Mouse (Mus musculus) midbrain, embryonic 13.5 days (tissue): Measurements from ENCODE around the gene Tcl1b3. TPM values are rescaled to one million over a fixed set of nuclear protein-coding genes. Genes with fewer than 3 reads are reported as not detected.
"Not testable (repeated sequence)": the region's sequence is repeated elsewhere in the genome, so short reads cannot be mapped to it uniquely, and the experiment has no call there.

Experiments used
- ATAC-seq: fragments of 200-750 bp; cut with Nextera tagmentation; 2 replicates; pipeline ENCODE4 v1.8.0; 2017; ENCODE audit warnings: mild to moderate bottlenecking, moderate TSS enrichment, moderate library complexity
- H3K27ac ChIP-seq: fragments of 300-500 bp; sonication (generic); 2 replicates; pipeline ENCODE4 v1.5.1; 2015; ENCODE audit warnings: inconsistent platforms, mild to moderate bottlenecking, moderate library complexity
- H3K27me3 ChIP-seq: fragments of 300-500 bp; sonication (generic); 2 replicates; pipeline ENCODE4 v1.6.1; 2015; ENCODE audit warnings: mild to moderate bottlenecking, inconsistent platforms
- H3K36me3 ChIP-seq: fragments of 300-500 bp; sonication (generic); 2 replicates; pipeline ENCODE4 v1.6.1; 2015; ENCODE audit warnings: mild to moderate bottlenecking, inconsistent platforms
- H3K4me1 ChIP-seq: fragments of 300-500 bp; sonication (generic); replicated peaks from 2 replicates; pipeline ENCODE4 v1.6.1; 2015; ENCODE audit warnings: inconsistent platforms
- H3K4me2 ChIP-seq: fragments of 300-500 bp; sonication (generic); replicated peaks from 2 replicates; pipeline ENCODE4 v1.6.1; 2015; ENCODE audit warnings: moderate library complexity, mild to moderate bottlenecking, inconsistent platforms
- H3K4me3 ChIP-seq: fragments of 300-500 bp; sonication (generic); replicated peaks from 2 replicates; pipeline ENCODE4 v1.5.1; 2015; ENCODE audit warnings: mild to moderate bottlenecking, inconsistent platforms
- H3K9ac ChIP-seq: fragments of 300-500 bp; sonication (generic); replicated peaks from 2 replicates; pipeline ENCODE4 v1.6.1; 2015; ENCODE audit warnings: mild to moderate bottlenecking, inconsistent platforms
- H3K9me3 ChIP-seq: fragments of 300-500 bp; sonication (generic); 2 replicates; pipeline ENCODE4 v1.6.1; 2016; ENCODE audit warnings: mild to moderate bottlenecking, inconsistent platforms
- WGBS: fragments of 180-500 bp; shearing (Covaris S2); methylation state at CpG from one replicate; pipeline ENCODE4 v1.1.7; 2015; 5-methylcytosine and 5-hydroxymethylcytosine counted together
- polyA plus RNA-seq: library from polyadenylated mRNA; unstranded; fragments of >200 nt; fragmentation: Nextera tagmentation; extraction: Ambion mirVana; gene quantifications from 2 replicates; pipeline ENCODE4 v1.2.1, GENCODE M21; 2015

The Tcl1b3 gene
- polyA plus RNA-seq, result not detected in 2 replicates

DNA sequence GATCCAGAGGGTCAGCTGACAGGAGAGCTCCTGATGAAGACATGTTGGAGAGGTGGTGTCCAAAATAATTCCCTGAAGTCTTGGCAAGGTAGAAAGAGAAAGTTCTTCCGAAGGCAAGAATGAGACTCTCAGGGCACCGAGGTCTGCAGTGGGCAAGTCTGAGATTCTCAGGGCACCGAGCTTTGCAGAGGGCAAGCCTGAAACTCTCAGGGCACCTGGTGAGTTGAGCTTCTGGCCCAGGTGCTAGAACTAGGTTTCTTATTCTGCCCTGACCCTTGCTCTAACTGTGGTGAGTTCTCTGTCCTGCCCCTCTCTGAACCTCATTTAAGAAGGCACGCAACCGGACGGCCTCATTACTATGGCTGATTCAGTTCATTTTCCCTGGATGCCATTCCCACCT lies at the start of gene Tcl1b3:
Gene Tcl1b3 (plus strand): TSS at position 301 of the 400 bp plus-strand sequence.
- H3K27me3 ChIP-seq, H3K27ac ChIP-seq, H3K4me1 ChIP-seq, ATAC-seq, H3K9ac ChIP-seq, H3K4me2 ChIP-seq, H3K9me3 ChIP-seq, H3K4me3 ChIP-seq, H3K36me3 ChIP-seq: not testable (repeated sequence)
- WGBS, result 92% methylated on average over 6 of the region's 6 CpGs

DNA sequence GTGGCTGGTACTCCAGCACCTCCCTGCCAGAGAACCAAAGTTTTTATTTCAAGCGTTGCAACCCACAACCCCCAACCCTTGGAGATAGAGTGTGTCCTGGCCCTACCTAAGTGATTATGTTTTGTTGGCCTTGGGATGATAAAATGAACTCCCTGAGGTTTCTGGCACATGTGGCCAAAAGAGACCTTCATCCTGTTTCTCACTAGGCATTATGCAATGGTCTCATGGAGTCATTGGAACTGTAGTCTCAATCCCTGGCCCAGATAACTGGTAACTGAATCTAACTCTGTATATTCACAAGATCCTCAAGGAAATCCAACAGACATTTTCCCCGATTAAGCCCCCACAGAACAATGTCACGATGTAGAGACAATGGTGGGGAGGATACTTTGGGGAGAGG lies 47.7 kb upstream of the Tcl1b3 start:
- no peak overlapping the region for H3K9ac ChIP-seq
- WGBS, result 94% methylated on average over 3 of the region's 3 CpGs
- H3K4me3 ChIP-seq, result no peak overlapping the region
- H3K9me3 ChIP-seq, result peaks cover 3% of the 10 kb centered on the region; the same call in 1 of the 2 replicates
- no peak for ATAC-seq
- no peak overlapping the region for H3K27ac ChIP-seq
- no peak overlapping the region for H3K4me2 ChIP-seq
- H3K36me3 ChIP-seq, result no peaks in the 10 kb centered on the region
- no peaks in the 10 kb centered on the region for H3K4me1 ChIP-seq
- H3K27me3 ChIP-seq, result no peaks in the 10 kb centered on the region

DNA sequence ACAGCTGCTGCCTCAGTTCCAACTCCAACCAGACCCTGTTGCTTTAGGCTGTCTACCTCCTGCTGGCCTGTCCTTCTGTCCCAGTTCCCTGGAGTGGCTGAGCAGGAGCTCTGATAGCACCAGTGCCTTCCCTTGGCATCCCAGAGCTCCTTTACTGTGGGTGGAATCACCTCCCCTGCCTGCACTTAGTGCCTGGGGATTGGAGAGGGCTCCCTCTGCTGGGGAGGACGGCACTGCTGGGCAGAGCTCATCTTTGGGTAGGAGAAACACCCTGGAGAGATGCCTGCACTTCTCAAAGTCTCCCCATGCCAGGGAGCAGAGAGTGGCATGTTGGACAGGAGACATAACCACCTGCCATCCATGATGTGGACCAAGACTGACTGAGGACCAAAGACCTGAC lies 45.9 kb upstream of the Tcl1b3 start:
- H3K9ac ChIP-seq, H3K4me3 ChIP-seq, H3K4me2 ChIP-seq, H3K36me3 ChIP-seq, H3K4me1 ChIP-seq, H3K27me3 ChIP-seq, ATAC-seq, H3K27ac ChIP-seq, H3K9me3 ChIP-seq: not testable (repeated sequence)
- 47% methylated on average over 1 of the region's 1 CpGs for WGBS

DNA sequence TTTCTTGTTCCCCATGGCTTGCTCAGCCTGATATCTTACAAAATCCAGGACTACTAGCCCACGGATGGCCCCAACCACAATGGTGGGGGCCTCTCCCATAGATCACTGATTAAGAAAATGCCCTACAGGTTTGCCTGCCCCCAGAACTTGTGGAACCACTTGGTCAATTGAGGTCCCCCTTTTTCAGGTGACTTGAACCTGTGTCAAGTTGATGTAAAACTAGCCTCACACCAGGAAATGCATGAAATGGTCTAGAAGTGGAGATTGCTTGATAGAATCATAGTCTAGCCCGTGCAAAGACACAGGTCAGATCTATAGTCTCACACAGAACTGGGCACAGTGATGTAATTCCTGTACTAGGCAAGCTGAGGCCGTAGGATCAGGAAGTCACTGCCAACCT lies 45.1 kb upstream of the Tcl1b3 start, which contains the start of gene Tcl1b2:
Gene Tcl1b2 (plus strand): TSS at position 301 of the 400 bp plus-strand sequence.
- H3K27me3 ChIP-seq, result no peaks in the 10 kb centered on the region
- WGBS, result 80% methylated on average over 3 of the region's 3 CpGs
- peaks cover under 1% of the 10 kb centered on the region; the same call in 1 of the 2 replicates for H3K9me3 ChIP-seq

DNA sequence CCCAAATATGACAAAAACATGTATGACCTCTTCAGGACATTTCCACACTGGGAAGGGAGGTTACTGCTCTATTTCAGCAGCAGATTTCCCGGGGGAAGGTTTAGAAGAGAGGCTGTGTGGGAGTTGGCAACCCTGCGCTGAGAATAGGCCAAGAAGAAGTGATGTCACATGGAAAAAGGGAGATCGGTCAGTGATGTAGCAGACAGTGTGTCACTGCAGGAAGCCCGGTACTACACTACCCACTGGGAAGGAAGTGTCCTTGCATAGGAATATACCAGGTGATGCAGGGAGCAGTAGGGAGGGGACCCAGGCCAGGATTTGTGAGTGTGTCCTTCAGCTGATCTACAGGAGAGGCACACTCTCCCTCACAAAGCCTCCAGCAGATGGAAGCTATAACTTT lies 35.6 kb upstream of the Tcl1b3 start:
- not testable (repeated sequence) for ATAC-seq, H3K36me3 ChIP-seq, H3K9ac ChIP-seq, H3K27me3 ChIP-seq, H3K27ac ChIP-seq, H3K4me1 ChIP-seq, H3K9me3 ChIP-seq, H3K4me3 ChIP-seq, H3K4me2 ChIP-seq
- 89% methylated on average over 4 of the region's 4 CpGs for WGBS

More for the DNA sequence above, 45.1 kb upstream of the Tcl1b3 start, which contains the start of gene Tcl1b2:
- Histone ChIP-seq H3K4me3 (no peak within 1 kb of the TSS), H3K27ac (no peak within 1 kb of the TSS), H3K9ac (no peak within 1 kb of the TSS), H3K4me1 (no peaks in the 10 kb centered on the region), H3K36me3 (no peaks in the 10 kb centered on the region), H3K4me2 (no peak within 1 kb of the TSS)
- no peak for ATAC-seq

DNA sequence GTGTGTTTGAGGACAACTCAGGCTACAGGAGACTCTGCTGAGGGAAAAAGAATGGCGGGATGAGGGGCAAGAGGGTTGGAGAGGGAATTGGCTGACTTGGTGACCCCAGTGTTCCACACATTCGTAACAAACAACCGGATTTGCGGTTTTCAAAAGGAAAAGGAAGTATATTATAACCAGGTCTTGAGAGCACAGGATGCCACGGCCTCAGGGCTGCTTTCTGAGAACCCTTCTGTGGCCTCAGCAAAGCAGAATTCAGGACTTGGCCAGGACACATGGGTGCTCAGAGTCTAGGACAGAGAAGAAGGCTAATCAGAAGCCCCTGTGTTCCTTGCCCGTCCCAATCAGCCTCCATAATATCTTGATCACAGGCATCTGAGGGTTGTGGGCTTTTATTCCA lies 32.0 kb upstream of the Tcl1b3 start:
- ATAC-seq, result no peak
- Histone ChIP-seq H3K4me3 (no peak overlapping the region), H3K27ac (no peak overlapping the region), H3K27me3 (no peaks in the 10 kb centered on the region), H3K4me2 (no peak overlapping the region), H3K9me3 (no peaks in the 10 kb centered on the region), H3K9ac (no peak overlapping the region), H3K36me3 (no peaks in the 10 kb centered on the region), H3K4me1 (no peaks in the 10 kb centered on the region)
- 81% methylated on average over 6 of the region's 6 CpGs for WGBS

DNA sequence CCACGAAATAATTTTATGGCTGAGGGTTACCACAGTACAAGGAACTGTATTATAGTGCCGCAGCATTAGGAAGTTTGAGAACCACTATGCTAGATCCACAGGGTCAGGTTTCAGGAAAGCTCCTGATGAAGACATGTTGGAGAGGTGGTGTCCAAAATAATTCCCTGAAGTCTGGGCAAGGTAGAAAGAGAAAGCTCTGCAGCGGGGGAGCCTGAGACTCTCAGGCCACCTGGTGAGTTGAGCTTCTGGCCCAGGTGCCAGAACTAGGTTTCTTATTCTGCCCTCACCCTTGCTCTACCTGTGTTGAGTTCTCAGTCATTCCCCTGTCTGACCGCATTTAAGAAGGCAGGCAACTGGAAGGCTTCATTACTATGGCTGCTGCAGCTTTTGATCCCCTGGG lies 31.5 kb upstream of the Tcl1b3 start, which contains the start of gene Tcl1b1:
Gene Tcl1b1 (plus strand): TSS at position 301 of the 400 bp plus-strand sequence.
- whole genome bisulfite sequencing, result 83% methylated on average over 4 of the region's 4 CpGs
- Histone ChIP-seq H3K4me2 (no peak within 1 kb of the TSS), H3K4me1 (no peaks in the 10 kb centered on the region), H3K9me3 (no peaks in the 10 kb centered on the region), H3K27me3 (no peaks in the 10 kb centered on the region), H3K36me3 (no peaks in the 10 kb centered on the region), H3K9ac (no peak within 1 kb of the TSS), H3K4me3 (no peak within 1 kb of the TSS), H3K27ac (no peak within 1 kb of the TSS)
- no peak for ATAC-seq

DNA sequence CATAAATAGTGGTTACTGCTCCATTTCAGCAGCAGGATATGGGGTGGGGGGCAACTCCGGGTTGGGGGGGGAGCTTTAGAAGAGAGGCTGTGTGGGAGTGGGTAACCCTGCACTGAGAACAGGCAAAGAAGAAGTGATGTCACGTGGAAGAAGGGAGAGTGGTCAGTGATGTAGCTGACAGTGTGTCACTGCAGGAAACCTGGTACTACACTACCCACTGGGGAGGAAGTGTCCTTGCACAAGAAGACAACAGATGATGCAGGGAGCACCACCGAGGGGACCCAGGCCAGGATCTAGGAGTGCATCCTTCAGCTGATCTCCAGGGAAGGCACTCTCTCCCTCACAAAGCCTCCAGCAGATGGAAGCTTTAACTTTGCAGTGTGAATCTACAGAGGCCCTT lies 24.1 kb upstream of the Tcl1b3 start:
- Histone ChIP-seq H3K4me2 (no peak overlapping the region), H3K9me3 (no peaks in the 10 kb centered on the region), H3K4me3 (no peak overlapping the region), H3K36me3 (no peaks in the 10 kb centered on the region), H3K27me3 (no peaks in the 10 kb centered on the region), H3K9ac (no peak overlapping the region), H3K4me1 (no peaks in the 10 kb centered on the region), H3K27ac (no peak overlapping the region)
- 83% methylated on average over 3 of the region's 3 CpGs for WGBS
- no peak for ATAC-seq

DNA sequence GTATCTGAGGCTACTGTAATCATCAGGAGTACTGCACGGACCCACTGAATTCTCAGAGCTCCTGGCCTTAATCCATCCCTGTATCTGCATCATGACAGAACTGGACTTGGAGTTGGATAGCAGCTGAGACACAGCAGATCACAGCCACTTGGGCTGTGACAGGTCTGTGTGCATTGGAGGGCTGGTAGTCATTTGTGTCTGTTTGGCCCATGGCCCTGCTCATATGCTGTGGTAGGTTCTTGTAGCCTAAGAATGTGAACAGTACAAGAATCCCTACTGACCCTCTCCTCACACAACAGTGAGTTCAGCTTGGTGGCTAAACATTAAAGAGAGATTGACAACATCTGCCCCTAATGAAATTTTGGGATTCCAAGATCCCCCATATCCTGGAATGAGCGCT lies 17.5 kb upstream of the Tcl1b3 start:
- Histone ChIP-seq H3K9ac (no peak overlapping the region), H3K4me1 (no peaks in the 10 kb centered on the region), H3K36me3 (no peaks in the 10 kb centered on the region), H3K27me3 (no peaks in the 10 kb centered on the region), H3K4me2 (no peak overlapping the region), H3K27ac (no peak overlapping the region), H3K9me3 (no peaks in the 10 kb centered on the region), H3K4me3 (no peak overlapping the region)
- no peak for ATAC-seq
- 90% methylated on average over 2 of the region's 2 CpGs for WGBS

DNA sequence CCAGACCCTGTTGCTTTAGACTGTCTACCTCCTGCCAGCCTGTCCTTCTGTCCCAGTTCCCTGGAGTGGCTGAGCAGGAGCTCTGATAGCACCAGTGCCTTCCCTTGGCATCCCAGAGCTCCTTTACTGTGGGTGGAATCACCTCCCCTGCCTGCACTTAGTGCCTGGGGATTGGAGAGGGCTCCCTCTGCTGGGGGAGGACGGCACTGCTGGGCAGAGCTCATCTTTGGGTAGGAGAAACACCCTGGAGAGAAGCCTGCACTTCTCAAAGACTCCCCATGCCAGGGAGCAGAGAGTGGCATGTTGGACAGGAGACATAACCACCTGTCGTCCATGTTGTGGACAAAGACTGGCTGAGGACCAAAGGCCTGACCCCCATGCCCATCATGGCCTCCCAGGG lies 16.5 kb upstream of the Tcl1b3 start:
- H3K36me3 ChIP-seq, H3K27me3 ChIP-seq, H3K27ac ChIP-seq, H3K9ac ChIP-seq, H3K4me2 ChIP-seq, ATAC-seq, H3K4me1 ChIP-seq, H3K4me3 ChIP-seq, H3K9me3 ChIP-seq: not testable (repeated sequence)
- 54% methylated on average over 2 of the region's 2 CpGs for WGBS

DNA sequence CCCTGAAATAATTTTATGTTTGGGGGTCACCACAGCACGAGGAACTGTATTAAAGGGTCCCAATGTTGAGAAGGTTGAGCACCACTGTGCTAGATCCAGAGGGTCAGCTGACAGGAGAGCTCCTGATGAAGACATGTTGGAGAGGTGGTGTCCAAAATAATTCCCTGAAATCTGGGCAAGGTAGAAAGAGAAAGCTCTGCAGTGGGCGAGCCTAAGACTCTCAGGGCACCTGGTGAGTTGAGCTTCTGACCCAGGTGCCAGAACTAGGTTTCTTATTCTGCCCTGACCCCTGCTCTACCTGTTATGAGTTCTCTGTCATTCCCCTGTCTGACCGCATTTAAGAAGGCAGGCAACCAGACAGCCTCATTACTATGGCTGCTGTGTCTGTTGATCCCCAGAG lies 14.8 kb upstream of the Tcl1b3 start, which contains the start of gene Tcl1b5:
Gene Tcl1b5 (plus strand): TSS at position 301 of the 400 bp plus-strand sequence.
- not testable (repeated sequence) for H3K36me3 ChIP-seq, H3K4me3 ChIP-seq, H3K27ac ChIP-seq, H3K4me1 ChIP-seq, H3K27me3 ChIP-seq, H3K9me3 ChIP-seq, H3K9ac ChIP-seq, H3K4me2 ChIP-seq, ATAC-seq
- WGBS, result 75% methylated on average over 3 of the region's 3 CpGs

DNA sequence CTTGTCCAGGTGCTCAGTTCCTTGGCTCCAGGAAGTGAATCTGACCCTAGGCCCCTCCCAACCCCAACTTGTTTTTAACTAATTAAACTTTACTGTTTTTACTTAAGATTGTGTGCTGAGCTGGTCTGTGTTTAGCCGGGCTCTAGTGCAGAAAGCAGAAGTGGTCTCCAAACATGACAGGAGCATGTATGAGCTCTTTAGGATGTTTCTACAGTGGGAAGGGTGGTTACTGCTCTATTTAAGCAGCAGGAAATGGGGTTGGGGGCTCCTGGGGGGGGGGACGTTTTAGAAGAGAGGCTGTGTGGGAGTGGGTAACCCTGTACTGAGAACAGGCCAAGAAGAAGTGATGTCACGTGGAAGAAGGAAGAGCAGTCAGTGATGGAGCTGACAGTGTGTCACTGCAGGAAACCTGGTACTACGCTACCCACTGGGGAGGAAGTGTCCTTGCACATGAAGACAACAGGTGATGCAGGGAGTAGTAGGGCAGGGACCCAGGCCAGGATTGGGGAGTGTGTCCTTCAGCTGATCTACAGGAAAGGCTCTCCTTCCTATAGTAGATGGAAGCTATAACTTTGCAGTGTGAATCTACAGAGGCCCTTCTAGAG lies 9.7 kb upstream of the Tcl1b3 start:
- not testable (repeated sequence) for H3K4me3 ChIP-seq, H3K36me3 ChIP-seq, H3K4me2 ChIP-seq, H3K4me1 ChIP-seq, ATAC-seq, H3K27ac ChIP-seq, H3K9ac ChIP-seq, H3K9me3 ChIP-seq, H3K27me3 ChIP-seq
- WGBS, result 81% methylated on average over 4 of the region's 4 CpGs

DNA sequence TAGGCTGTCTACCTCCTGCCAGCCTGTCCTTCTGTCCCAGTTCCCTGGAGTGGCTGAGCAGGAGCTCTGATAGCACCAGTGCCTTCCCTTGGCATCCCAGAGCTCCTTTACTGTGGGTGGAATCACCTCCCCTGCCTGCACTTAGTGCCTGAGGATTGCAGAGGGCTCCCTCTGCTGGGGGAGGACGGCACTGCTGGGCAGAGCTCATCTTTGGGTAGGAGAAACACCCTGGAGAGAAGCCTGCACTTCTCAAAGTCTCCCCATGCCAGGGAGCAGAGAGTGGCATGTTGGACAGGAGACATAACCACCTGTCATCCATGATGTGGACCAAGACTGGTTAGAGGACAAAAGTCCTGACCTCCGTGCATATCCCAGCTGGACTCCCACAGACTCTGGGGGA lies 1.9 kb upstream of the Tcl1b3 start:
- not testable (repeated sequence) for H3K9ac ChIP-seq, H3K36me3 ChIP-seq, H3K9me3 ChIP-seq, H3K4me2 ChIP-seq, H3K27ac ChIP-seq, ATAC-seq, H3K27me3 ChIP-seq, H3K4me3 ChIP-seq, H3K4me1 ChIP-seq
- WGBS, result 59% methylated on average over 2 of the region's 2 CpGs
